Mouse (Mus musculus) left cerebral cortex, postnatal 36 days (tissue): ENCODE measurements around the gene Phc2. TPM values are rescaled to one million over a fixed set of nuclear protein-coding genes. Genes with fewer than 3 reads are reported as not detected.

Experiments used
- DNase-seq, 2 experiments: peaks; one replicate each; pipeline ENCODE4 v3.0.0; 2021 to 2022; ENCODE audit warnings: low spot score in 2 of 2, mixed read lengths in 1 of 2
- intact Hi-C: fragments of 180-260 bp; cut with DNase I; formaldehyde crosslinking; loops from one replicate; pipeline ENCODE4 v1.15.1; 2025
- total RNA-seq, 2 experiments: library from RNA; stranded (reverse); gene quantifications; 2 replicates each; pipeline ENCODE4 v1.2.3; 2021

Phc2 gene
- total RNA-seq, 2 experiments from 2014 or later = 88.2 to 92.3 TPM

DNA sequence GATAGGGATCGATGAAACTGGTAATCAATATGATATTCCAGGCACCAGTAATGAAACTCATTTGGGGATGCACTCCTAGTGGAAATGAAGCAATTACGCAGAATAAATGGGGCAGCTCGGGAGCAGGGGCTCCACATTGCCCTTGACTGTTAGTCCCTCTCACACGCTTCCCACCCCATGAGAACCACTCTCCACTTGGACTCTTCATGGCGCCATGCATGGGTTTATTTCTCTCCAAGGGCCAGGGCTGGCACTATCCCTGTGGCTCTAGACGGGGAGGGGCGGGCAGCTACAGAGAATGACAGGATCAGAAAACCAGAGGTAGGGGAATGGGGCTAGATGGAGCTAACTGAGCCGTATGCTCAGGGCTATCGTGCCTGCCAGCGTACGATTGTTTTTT is 29.6 kb downstream of the Phc2 start:
- intact Hi-C loops = no loop called here

DNA sequence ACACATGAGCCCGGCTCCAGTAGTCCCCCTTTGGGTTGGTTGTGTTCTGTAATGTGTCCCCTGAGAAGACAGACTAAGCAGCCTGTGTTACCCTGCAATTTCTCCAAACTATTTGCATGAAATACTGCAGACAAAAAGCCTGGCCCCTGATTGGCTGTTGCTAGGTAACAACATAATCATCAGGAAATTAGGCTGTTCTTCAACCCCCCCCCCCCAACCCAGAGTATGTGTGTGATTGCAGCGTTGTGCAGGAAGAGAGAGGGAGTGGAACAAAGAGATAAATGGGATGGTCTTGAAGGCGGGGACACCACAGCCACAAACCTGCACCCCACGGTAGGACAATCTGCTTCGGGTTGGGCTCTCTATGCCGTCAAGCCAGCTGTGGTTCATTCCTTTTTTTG is 34.0 kb downstream of the Phc2 start:
- no peak for DNase-seq
- intact Hi-C loops = no loop called here

More for the DNA sequence above, 29.6 kb downstream of the Phc2 start:
- no peak for DNase-seq

DNA sequence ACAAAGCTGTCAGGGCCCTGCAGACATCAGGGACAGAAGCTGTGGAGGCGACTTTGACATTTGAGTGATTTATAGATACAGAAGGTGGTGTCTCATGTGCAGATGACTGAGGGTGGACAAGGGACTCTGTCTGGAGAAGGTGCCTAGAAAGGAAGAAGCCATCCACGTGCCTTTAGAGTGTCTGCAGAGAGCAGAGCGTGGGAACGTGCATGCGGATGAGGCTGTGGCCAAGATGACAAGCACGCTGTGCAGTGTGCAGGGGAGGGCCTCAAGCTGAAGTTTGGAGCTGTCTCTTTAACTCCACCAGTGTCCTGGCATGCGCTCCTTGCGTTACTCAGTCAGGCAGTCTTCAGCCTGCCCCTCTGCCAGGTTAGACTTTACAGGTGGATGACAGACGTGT is 34.5 kb downstream of the Phc2 start:
- DNase-seq = peak; percentile 65 to 71
- intact Hi-C loops = no loop called here

DNA sequence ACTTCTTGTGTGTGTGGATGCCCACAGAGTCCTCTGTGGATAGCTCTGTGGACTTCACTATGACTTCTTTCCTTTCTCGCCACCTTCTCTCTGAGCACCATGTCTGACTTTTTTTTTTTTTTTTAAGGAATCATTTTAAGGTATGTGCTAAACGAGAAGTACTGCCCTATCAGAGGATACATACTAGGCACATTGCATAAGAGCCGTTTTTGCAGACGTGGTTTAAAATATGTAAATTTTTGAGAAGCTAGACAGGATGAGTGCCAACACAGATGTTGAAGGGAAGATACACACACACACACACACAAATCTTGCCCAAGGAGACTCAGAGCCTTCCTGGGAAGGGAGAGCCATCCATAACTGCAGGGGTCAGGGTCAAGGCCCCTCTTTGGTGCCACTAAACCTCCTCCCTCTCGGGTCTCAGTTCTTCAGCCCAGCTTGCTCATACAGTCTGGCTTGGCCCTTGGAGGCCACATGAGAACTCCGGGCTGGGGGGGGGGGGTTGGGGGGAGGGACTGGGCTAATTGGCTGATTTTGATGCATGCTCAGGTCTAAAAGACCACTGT is 35.3 kb downstream of the Phc2 start:
- DNase-seq = no peak
- intact Hi-C loops = no loop called here

DNA sequence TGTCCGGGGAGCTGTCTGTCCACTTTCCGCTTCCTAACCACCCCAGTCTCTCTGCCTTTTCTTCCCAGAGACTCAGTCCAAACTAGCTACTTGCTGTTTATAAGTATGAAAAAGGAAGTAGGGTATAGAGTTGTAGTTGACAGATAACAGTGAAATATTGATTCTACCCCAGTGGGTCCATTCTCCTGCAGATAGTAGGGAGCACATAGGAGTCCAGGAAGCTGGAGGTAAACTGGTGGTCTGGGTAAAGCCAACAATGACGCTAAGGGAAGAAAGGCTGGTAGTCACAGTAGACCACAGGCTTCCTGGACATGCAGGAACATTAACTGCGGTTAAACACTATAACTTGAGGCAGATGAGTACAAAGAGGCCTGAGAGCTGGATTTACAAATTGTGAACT is 36.7 kb downstream of the Phc2 start:
- peak in 1 of 2 experiments; percentile 2 for DNase-seq
- intact Hi-C loops = no loop called here

DNA sequence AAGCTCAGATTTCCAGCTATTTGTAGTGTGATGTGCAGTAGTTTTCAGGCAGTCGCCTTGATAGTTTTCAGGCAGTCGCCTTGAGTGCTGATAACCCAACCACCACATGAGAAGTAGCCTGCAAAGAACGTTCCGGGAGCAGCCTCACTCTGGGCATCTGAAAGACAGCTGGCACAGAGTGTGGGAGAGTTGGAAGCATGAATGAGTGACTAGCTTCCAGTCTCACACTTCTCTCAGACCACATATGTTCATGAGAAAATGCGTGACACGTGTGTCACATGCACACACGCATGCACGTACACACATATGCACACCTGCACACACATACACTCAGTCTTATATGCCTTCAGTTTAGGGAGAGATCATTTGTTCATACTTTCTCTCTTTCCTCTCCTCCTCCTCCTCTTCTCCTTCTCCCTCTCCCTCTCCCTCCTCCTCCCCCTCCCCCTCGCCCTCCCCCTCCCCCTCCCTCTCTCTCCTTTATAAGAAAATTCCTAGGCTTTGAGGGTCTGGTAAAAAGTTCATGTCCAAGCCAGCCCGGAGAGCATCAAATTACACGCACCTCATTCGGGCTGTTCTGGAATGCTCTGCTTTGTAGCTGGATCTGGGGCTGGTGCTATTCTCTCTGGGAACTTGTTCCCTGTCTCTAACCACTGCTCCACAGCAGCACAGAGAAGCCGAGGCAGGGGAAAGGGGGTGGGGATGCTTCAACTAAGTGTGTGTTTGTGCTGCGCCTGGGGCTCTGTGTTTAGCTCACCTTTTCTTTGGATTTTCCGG is 37.8 kb downstream of the Phc2 start:
- peak in 1 of 2 experiments; percentile 27 for DNase-seq
- intact Hi-C loops = no loop called here

DNA sequence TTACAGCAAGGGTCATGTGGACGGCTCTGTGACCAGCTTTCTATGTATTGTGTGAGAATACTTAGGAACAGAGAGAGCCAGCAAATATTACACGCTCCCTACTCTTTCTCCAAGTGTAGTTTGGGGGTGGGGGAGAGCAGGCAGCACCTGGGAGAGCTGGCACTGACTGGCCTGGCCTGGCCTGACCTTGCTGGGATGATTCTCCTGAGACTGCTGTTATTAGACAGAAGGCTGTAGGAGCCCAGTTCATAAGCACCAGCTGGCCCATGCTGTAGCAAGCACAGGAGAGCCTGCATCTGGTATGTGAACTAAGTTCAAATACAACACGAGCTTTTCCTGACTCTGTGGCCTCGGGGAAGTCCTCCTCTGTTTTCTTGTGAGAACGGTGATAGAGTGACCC is 38.7 kb downstream of the Phc2 start:
- intact Hi-C loops = no loop called here
- DNase-seq = no peak

DNA sequence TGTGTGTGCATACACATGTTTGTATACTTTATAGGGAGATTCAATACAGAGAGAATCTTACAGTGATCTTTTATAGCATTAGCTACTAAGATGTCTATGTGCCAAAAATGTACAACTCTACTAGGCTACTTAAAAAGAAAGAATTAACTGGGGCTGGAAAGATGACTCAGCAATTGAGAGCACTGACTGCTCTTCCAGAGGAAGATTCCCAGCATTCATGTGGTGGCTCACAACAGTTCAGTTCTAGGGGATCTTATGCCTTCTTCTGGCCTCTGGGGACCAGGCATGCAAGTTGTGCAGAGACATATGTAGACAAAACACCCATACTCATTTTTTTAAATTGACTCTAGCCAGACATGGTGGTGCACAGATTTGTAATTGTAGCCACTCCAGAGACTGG is 39.8 kb downstream of the Phc2 start:
- intact Hi-C loops = no loop called here
- DNase-seq = peak in 1 of 2 experiments; percentile 1

DNA sequence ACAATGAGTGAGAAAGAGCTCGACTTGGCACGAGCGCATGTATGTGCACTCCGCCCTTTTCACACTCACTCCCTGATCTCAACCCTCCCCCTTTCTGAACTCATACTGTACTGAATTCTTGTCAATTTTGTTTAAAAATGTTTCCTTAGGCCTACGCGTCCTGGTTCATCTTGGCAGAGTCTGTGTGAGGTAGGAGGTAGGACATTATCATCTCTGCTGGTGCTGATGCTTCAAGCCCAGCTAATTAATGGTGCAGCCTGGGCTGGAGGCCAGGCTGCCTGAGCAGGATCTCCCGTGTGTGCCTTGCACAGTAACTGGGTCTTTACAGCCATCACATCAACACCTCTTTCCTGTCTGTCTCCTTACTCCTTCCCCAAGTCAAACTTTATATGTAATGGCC is 40.6 kb downstream of the Phc2 start:
- intact Hi-C loops = loop anchor here (5.0 kb wide), 1 partner anchor 38 kb away; no protein-coding TSS in a partner anchor
- DNase-seq = peak in 1 of 2 experiments; percentile 40

DNA sequence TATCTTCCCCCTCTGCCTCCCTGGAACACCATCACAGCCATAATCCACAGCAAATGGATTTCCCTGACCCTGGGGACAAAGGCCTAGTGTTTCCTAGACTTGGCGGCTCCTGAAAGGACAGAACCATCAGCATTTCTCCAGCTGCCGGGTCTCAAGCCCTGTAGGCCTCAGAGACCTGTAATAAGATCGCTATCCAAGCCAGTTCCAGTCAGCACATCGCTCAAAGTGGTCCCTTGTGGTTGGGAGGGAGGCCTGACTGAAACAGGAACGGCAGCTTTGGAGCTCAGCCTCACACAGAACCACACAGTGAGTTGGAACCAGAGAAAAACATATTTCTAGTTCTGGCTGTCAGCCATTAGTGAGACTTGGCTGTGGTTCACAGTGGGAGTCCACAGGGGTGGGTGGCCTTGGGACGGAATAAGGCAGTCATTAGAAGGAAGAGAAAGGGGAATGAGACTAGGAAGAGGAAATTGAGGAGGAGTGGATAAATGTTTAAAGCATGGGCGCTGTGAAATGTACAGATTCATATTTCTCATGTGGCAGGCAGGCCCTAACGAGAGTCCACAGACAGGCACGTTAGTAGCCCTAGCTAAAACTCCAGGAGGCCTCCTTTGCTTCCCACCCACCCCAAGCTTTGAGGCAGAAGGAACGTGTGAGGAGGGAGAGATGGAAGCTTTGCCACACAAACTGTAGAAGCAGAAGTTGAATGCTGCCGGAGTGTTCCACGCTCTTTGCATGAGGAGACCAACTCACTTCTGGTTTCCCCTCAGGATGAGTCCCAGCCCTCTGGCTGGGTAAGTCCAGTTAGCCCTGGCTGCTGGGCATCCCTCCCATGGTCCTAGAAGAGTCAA is 43.7 kb downstream of the Phc2 start:
- intact Hi-C loops = loop anchor here (5.0 kb wide), 1 partner anchor 41 kb away; no protein-coding TSS in a partner anchor
- DNase-seq = peak; percentile 63 to 67

DNA sequence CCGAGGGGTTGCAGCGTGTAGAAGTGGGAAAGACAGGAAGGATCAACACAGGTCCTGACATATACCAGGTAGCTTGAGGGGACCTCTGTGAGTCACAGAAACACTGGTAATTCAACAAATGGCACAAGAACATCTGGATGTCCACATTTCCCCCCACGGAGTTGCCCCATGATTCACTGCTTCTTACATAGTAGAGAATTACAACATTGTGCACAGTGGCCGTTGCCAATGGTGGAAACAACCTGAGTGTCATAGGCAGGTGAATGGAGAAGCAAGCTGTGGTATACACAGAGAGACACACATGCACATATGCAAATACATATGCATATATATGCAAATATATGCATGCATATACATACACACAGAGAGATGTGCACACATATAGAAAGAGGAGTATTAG is 45.4 kb downstream of the Phc2 start:
- intact Hi-C loops = loop anchor here (5.0 kb wide), 1 partner anchor 43 kb away; no protein-coding TSS in a partner anchor

DNA sequence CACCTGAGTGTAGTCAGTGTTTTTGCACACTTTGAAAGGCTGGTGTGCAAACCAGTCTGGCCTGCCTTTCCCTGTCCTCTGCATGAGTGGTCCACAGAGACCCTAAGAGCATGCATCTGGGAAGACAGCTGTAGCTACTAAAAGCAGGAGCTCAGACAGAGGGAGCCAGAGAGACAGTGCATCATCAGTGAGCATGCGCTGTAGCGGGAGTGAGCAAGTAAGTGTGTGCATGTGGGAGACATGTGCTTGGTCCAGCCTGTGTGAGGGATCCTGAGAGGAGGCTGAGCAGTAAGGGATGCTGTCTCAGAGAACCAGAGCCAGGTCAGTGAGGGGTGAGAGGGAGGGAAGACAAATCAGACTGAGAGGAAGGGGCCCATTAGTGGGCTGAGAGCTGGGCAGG is 46.0 kb downstream of the Phc2 start:
- intact Hi-C loops = no loop called here

More for the DNA sequence above, 45.4 kb downstream of the Phc2 start:
- no peak for DNase-seq

DNA sequence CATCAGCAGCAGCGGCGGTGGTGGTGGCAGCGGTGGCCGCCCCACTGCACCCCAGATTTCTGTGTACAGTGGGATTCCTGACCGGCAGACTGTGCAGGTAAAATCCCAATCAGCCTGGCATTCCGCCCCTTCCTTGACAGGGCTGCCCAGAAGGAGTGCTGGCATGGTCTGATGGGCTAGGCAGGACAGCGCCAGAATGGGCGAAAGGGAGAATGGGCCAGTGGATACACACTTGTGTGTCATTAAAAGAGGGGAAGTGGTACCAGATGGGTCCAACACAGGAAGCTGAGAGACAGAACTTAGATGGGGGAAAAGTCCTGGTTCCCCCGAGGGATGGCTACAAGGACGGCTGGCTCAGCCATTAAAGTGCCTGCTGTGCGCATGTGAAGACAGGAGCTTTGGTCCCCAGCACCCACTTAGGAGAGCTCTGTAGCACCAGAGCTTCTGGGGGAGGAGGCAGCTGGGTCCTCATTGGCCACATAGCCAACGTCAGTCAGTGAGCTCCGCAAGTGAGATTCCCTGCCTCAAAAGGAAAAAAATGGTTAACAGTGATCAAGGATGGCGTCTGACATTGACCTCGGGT is 50.7 kb downstream of the Phc2 start:
- DNase-seq = no peak
- intact Hi-C loops = loop anchor here (5.0 kb wide), 1 partner anchor 93 kb away; the partner anchor contains the start of gene Zscan20

More for the DNA sequence above, 46.0 kb downstream of the Phc2 start:
- DNase-seq = no peak

DNA sequence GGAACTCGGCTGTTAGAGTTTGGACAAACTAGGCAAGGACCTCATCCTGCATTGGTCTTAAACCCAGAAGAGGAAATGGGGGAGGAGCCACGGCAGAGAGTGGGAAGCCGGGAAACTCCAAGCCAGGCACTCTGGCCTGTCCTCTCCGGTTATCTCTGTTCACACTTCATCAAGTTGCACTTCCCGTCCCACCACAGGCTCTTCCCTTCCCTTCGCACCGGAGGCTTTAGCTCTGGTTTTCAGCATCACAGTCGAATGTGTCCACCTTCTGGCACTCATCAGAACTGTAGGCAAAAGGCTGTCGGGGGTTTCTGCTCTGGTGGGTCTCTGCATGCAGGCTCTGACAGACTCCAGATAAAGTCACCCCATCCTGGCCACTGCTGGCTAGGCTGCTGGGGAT is 52.1 kb downstream of the Phc2 start:
- no peak for DNase-seq
- intact Hi-C loops = loop anchor here (5.0 kb wide), 1 partner anchor 94 kb away; the partner anchor contains the start of gene Zscan20

DNA sequence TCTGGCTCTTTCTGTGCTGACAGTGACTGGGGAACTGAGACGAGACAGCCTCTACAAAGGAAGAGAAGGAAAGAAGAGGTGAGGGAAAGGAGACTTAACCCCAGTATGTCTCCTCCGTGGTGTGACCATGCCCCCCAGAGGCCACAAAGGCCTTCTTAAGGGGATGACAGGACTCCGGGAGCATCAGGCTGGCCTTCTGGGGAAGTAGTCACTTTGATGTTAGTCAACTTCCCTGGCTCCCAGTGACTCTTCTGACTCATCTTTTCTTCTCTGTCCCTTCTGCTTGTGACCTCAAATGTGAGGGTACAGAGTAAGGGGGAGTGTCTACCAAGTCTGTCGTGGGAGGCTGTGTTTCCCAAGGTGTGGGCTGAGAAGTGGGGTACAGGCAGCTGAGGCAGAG is 52.9 kb downstream of the Phc2 start:
- no peak for DNase-seq
- intact Hi-C loops = loop anchor here (5.0 kb wide), 1 partner anchor 95 kb away; the partner anchor contains the start of gene Zscan20

DNA sequence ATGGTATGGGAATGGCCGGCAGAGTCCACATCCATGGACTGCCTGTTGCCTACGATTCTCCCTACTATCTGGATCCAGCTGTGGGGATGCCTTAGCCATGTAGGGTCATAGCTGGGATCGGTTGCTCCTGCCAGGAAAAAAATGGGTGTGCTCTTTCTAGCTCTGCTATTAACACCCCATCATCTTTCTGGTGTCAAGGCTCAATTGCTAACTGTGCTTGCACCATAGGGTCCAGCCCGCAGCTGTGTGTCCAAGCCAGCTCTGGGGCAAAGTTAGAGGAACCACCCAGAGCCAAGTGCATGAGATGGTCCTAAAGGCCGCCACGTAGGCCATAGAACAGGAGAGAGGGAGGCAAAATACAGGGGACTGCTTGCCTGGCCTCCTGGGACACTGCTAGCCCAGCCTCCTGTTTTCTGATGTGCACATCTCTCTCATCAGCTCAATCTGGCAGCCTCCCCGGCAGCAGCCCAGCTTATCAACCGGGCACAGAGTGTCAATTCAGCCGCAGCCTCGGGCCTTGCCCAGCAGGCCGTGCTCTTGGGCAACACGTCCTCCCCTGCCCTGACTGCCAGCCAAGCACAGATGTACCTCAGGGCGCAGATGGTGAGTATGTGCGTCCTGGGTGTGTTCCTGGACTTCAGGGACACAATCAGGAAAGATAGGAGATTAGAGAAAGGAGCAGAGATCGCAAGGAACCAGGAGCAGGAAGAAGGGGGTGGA is 54.7 kb downstream of the Phc2 start:
- intact Hi-C loops = loop anchor here (5.0 kb wide), 1 partner anchor 97 kb away; the partner anchor contains the start of gene Zscan20
- no peak for DNase-seq

DNA sequence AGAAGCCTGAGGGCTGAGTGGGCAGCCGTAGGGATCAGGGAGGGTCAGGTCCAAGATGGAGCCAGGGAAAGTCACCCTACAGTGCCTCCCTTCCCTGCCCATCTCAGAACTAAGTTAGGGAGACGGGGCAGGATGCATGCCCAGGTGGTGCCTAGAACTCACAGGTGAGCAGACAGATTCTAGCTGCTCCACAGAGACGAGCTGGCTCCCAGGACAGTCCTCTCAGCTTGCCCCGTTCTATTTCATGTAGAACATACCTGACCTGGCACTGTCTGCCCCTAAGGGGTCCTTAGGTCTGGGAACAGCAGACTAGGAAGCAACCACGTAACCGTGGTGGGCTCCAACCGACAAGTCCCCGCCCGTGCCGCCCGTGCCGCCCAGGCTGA is 55.3 kb downstream of the Phc2 start:
- intact Hi-C loops = loop anchor here (2.0 to 5.0 kb wide), 4 partner anchors 38 to 148 kb away; partner anchors contain the start of gene Zscan20
- DNase-seq = no peak

DNA sequence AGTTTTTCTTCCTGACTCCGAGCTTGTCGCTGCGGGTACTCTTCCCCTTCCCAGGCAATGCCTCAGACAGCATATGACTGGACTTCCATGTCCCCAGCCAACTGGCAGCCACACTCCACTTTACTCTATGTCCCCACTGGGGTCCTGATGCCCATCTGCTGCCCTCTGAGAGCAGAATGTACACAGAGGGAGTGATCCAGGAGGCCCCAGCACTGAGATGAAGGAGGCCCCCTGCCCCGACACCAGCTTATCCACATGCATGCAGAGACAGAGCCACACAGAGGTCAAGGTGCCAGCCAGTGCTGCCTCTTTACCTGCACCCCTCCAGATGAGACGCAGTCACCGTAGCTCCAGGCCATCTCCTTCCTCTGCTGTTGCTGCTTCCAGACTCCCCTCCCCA is 55.8 kb downstream of the Phc2 start:
- no peak for DNase-seq
- intact Hi-C loops = loop anchor here (2.0 to 5.0 kb wide), 3 partner anchors 37 to 147 kb away; no protein-coding TSS in a partner anchor

DNA sequence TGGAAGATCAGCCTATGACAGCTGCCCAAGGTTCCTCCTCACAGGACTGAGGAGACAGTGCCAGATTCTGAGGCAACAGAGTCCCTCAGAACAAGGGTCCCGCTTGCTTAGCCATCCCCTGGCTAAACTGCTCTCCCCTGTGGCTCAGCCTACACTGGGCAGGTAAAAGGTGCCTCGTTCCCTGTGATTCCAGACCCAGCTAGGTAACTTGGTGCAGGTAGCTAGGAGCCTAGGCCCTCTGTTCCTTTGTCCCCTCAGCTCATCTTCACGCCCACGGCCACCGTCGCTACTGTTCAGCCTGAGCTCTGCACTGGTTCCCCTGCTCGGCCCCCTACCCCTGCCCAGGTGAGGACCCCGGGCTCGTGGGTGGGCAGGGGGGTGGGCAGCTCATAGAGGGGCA is 56.3 kb downstream of the Phc2 start:
- no peak for DNase-seq
- intact Hi-C loops = loop anchor here (2.0 to 5.0 kb wide), 3 partner anchors 37 to 147 kb away; no protein-coding TSS in a partner anchor
